Mouse (Mus musculus) adrenal gland, adult 2 months (tissue): ENCODE results near the gene Tspan8. TPM values are rescaled to one million over a fixed set of nuclear protein-coding genes. Genes with fewer than 3 reads are reported as not detected.
"Not testable (repeated sequence)": the region's sequence is repeated elsewhere in the genome, so short reads cannot be mapped to it uniquely, and the experiment has no call there.

Experiments
- DNase-seq: peaks from one replicate; pipeline ENCODE4 v3.0.0; 2021
- long read RNA-seq: library from polyadenylated mRNA; stranded (forward); transcript quantifications from one replicate; pipeline ENCODE4 v2.0.0, GENCODE M21; 2021
- polyA plus RNA-seq: library from polyadenylated mRNA; depleted of rRNA; stranded (reverse); fragments of >200 nt; gene quantifications from 2 replicates; pipeline ENCODE4 v1.2.3, GENCODE M21; 2012; rRNA removed
- total RNA-seq, 2 experiments: library from RNA; stranded (reverse); gene quantifications; 2 replicates each; pipeline ENCODE4 v1.2.3; 2021

The Tspan8 gene
- 1 to 10 TPM in 1 of 2 experiments, under 1 TPM in 1; 0.55 to 2.6 TPM for total RNA-seq
- polyA plus RNA-seq, result 0.33 TPM in 1 of 2 replicates, not detected in the other
- long read RNA-seq, result 0 reads

DNA sequence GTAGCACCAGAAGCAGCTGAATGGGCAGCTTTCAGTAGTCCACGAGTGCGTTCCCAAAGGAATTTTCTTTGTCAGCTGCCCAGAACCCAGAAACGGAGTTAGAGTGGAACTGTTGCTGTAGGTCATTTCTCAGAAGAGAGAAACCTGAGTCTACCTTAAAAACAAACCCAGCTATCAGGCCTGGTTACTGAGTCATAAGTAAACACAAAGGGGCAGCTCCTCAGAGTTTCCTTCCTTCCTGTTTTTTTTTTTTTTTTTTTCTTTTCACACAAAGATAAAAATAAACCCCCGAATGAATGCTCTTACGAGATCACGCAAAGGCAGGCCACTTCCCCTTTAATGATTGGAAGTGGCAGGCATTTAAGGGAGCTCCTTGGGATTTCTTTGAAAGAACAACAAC is at the start of gene Tspan8:
TSS of gene Tspan8 (plus strand) at position 322 of the 400 bp plus-strand sequence.
- DNase-seq, result no peak

- no peak for DNase-seq
These were observed 46.6 kb upstream of the Tspan8 start for GRCm38 (mm10) chr10:115770032-115770431.

DNA sequence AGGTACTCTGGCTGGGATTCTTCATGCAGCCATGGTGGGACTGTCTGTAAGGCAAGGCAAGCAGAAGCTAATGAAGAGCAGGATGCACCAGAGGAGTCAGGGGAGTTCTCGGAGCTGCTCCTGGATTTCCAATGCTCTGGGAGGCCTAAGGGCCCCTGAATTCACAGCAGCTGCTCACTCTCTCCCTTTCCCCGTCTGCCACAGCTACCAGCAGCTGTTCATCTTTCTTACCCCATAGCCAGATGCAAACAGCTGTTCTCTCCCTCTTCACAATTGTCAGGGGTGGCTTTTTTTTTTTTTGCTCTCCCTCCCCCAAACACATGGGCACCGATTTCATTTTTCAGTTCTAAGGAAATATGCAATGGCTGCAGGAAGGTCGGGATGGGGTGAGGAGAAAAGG is 42.2 kb upstream of the Tspan8 start:
- no peak for DNase-seq

DNA sequence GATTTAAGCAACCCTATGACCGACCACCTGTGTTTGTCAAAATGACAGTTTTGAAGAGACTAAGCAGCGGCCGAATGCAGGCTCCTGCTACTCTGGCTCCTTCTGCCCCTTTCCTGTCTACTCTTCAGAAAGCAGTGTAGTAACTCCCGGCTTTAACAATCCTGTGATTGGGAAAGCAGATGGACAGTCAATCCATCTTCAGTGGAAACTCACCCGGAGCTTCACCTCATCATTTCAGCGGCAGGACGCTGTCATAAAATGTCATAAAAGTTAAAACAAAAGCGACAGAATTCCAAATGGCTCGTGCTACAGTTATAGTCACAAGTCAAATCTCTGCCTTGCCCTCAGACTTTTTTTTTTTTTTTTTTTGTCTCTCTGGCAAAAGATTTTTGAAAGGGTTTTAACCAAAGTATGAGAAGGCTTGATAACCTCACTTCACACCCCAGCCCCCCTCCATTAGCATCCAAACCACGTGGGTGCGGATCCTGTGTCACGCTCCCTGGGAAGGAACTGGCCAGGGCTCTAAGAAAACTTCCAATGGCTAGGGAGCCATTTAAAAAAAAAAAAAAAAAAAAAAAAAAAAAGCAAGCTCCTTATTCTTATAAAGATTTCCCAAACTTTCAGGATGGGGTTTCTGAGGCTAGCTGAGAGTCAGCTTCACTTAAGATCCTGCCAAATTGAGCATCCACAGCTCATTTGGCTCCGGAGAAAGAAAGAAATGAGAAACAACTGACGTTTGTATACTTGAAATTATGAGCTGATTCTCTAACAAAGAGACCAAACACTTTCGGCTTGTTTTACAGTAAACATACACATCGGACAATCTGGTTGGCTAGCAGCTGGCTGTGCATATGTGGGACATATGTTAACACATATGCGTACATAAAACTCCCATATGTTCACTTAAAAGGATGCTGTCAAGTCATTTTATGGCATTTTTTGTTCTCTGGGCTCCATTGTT is 40.4 kb upstream of the Tspan8 start:
- no peak for DNase-seq

DNA sequence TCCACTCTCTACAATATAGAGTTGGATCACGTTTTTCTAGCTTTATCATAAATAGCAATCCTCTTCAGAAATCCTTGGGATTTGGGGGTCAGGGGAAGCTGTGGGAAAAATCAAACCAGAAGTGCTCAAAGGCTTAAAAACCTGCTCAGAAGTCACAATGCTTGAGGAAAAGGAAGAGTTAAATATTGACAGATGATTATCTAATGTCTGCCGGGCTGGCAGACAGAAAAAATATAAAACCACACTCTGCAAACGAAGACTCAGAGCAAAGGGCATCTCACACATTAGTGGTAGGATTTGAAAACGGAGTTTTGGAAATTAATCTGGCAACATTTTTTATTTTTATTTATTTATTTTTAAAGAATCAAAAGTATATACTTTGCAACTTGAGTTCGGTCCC is 39.3 kb upstream of the Tspan8 start:
- DNase-seq, result no peak

DNA sequence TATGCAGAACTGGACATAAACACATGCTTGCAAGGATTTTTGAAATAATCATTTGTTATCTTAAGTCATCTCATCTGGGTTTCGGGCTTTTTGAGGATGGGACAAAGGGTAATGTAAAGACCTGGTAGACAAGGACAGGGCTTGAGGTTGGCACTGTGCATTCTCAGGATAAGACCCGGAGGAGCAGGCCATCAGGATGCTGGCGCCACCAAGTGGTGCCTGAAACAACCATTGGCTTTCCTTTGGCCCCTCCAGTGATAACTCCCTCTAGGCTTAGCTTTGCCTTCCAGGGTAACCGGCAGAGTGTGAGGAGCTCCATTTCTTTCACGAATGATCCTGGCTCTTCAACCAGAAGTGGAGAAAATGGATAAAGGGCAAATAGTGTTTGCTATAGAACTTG is 38.0 kb upstream of the Tspan8 start:
- peak; percentile 8 for DNase-seq

- DNase-seq, result no peak
These were observed 36.2 kb upstream of the Tspan8 start for GRCm38 (mm10) chr10:115780239-115781016.

DNA sequence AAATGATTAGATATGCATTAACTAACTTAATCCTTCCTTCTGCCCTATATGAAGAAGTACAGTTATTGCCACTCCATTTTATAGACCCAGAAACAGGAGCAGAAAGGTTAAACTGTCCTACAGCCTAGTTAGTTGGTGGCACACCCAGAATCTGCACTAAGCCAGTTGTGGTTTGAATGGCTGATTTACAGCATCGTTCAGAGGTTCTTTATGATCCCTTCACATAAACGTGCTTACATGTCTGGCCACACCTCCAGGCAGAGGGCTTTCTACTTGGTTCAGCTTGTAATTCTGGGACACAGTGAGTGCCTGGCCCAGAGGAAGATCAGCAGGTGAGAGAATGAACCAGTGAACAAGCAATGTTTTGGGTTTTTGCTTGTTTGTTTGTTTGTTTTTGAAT is 33.4 kb upstream of the Tspan8 start:
- no peak for DNase-seq

GRCm38 (mm10) chr10:115790788-115791187 is 25.8 kb upstream of the Tspan8 start:
- no peak for DNase-seq

DNA sequence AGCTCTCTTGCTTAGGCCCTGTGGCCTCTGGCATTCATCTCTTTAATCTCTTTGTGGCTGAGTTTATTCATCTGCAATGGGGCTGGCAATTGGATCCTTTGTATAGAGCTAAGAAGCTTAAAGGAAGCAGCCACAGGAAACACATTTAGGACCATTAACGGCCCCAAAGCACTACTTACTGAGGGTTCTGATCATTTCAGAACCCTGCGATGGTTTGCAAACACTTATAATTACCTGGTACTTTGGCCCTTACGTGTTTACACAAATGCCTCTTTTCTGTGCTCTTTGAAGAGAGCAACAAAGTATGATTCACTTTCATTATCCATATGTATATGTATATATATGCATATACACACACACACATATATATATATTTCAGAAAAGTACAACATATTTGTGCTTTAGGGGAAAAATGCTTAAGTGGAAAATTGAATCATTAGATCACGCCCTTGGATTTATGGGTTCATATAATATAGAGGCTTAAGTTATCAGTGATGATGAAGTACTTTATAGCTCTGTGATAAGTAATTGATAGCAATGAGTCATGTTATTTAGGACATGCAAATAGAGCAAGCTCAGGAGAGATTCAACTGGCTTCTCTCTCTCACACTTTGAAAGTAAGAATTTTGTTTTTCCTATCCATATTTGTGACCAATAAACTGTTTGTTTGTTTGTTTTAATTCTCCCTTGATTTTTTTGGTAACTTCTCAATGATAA is 20.4 kb upstream of the Tspan8 start:
- DNase-seq, result no peak

DNA sequence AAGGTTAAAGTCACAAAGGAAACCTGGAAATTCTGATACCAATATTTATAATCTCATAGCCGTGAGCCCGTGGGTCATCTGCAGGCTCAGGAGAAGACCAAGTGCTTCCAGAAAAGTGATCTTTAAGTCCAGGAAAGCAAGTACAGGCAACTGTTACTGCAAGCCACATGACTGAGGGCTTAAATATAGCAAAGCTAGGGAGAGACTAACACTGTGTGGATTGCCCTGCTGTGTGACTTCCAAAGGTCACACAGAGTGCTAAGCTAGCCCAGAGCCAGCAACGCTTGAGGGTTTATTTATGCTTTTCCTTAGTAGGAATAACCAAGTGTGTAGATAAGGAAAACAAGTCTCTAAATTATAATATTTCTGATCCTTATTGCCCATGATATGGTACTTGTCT is 15.2 kb upstream of the Tspan8 start:
- no peak for DNase-seq

DNA sequence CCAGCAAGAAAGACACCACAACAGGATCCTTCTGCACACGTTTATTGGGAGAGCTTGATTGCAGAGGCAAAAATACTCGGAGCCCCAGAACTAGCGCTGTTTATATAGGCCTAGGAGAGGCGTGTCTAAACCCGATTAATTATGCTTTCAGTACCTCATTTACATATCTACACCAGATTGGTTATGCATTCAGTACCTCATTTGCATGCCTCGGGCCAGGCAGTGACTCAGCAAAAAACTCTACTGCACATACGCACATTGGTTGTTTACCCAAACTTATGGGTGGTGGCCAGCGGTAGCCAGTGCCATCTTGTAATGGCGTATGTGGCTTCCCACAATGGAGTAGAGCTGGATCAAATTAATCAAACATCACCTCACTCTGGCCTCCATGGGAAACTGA is 13.6 kb upstream of the Tspan8 start:
- not testable (repeated sequence) for DNase-seq

GRCm38 (mm10) chr10:115803765-115804164 is 12.9 kb upstream of the Tspan8 start:
- no peak for DNase-seq

DNA sequence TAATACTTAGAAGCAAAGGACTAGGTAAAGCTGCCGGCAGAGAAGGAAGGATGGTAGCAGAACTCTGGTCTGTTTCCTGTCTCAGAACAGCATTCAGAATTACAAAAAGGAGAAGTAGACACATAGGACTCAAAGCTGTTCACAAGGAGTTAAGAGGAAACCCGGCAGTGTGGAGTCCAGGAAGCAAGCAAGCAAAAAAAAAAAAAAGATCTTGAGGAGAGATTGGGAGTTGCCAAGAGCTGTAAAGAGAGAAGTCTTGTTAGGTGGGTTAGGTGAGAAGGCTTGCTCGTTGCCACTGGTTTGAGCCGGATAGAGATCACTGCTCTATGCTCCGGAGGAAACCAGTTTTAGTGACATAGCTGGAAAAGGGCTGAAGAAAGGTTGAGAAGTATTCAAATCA is 10.6 kb upstream of the Tspan8 start:
- no peak for DNase-seq

DNA sequence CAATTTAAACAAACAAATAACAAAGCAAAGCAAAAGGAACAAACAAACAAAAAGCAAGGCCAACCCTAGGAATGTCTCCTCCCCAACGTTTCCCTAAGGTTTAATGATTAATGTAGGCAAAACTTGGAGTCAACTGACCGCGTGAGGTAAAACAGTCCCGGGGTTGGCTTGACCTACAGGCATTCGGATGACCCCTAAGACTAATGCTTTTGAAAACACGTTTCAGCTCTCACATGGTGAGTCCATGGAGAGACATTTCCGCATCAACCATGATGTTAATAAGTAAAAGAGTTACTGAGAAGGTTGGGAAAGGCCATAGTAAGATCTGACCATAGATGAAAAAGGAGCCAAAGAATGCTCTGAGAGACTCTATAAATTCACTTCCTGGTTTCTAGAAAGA is 7.5 kb upstream of the Tspan8 start:
- DNase-seq, result no peak

GRCm38 (mm10) chr10:115811519-115811918 is 5.1 kb upstream of the Tspan8 start:
- DNase-seq, result no peak

DNA sequence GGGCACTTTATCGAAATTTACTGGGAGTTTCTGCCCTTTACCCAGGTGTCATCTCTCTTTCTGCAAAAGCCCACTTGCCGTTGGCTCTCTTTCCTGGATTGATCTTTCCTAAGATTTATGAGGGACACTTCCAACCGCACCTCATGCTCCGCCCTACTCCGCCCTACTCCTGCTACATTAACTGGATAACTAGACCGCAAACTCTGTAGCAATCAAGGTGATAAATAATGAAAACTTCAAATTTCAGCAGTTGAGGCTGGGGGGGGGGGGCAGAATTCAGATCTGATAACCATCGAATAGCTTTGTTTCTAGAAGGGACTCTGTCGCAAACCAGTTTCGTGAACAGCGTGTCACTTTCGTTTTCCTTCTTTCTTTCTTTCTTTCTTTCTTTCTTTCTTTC is 1.8 kb upstream of the Tspan8 start:
- DNase-seq, result no peak

DNA sequence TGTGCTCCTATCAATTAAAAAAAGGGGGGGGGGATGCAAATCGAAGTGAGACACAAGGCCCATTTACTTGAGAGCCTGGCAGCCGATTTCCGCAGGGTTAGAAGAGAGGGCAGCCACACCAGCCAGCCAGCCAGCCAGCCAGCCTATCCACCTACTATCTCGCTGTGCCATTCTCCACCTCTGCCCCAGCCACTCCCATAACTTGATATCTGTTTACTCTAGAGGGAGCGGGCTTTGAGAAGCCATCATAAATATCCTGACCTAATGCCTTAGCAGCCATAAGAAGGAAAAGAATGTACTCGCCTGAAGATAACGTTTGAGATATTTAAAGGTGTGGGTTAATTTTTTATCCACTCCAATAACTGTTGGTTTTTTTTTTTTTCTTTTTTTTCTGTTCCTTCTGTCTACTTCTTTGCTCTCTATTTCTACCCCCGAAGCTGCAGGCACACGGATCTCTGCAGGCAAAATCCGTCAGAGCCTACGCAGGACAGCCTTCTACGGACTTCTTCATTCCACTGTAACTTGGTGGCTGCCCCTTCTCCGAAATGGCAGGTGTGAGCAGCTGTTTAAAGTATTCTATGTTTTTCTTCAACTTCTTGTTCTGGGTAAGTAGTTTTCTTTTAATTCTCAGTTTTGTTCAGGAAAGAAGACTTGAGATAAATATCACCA is 558 bp downstream of the Tspan8 start:
- no peak for DNase-seq

- DNase-seq, result no peak
These were observed 8.7 kb downstream of the Tspan8 start for GRCm38 (mm10) chr10:115825289-115825688.

GRCm38 (mm10) chr10:115828872-115829271 is 12.2 kb downstream of the Tspan8 start:
- no peak for DNase-seq

DNA sequence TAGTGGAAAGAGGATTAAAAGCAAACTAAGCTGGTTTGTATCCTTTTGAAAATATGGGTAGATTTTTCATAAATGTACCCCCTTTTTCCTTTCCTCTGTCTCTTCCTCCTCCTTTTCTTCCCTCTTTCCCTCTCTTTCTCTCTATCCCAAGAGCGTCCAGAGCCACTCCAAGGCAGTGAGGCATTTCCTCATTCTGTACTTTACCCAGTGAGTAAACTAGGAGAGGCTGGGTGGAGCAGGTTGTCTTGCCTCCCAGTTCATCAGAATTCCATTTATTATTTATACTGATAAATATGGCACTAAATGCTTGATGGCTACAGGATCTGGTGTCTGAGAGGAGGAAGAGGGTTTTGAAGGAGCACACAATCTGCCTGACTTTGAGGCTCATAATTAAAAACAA is 13.1 kb downstream of the Tspan8 start:
- DNase-seq, result no peak

DNA sequence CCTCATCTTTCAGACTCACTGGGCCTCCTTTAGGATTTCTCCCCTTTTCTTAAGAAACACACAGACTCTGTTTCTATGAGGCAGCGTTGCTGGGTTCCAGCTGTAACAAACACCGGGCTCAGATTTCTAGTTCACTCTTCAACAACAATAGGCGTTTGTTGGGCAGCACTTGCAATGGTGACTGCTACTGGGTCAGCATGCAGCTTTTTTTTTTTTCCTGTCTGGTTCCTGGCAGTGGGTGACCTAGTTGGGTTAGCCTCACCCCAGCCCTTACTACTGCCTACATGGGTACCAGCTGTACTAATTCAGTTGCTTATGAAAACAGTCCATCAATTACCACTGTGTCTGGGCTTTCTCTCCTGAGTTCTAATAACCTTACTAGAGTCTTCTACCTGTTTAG is 14.1 kb downstream of the Tspan8 start:
- DNase-seq, result no peak
